Mouse (Mus musculus) Muller cell, postnatal 12 days (primary cell): Measurements from ENCODE around the gene Atrnl1.

ENCODE experiments used
- DNase-seq: peaks from one replicate; pipeline ENCODE4 v3.0.0-alpha.2; 2015; ENCODE audit errors: inconsistent ontology term

Gene Atrnl1

DNA sequence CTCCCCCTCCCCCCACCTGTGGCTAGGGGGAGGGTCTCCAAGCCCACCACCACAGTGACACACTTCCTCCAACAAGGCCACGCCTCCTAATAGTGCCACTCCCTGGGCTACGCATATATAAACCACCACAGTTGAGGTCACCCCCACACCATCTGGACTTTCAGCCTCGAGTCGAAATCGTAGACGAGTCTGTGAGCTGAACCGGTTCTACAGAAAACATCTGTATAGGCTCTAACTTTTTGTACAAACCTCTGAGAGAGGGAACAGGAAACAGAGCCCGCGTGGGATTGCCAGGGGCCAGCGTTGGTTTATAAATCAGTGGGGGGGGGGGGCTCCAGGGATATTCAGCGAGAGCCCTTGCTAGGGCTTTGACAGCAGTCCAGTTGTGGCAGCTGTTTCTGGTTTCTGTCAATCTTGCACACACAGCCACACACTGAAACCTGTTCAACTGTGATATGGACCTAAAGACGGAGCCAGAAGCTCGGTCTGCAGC is 508.9 kb downstream of the Atrnl1 start:
- DNase-seq = no peak

DNA sequence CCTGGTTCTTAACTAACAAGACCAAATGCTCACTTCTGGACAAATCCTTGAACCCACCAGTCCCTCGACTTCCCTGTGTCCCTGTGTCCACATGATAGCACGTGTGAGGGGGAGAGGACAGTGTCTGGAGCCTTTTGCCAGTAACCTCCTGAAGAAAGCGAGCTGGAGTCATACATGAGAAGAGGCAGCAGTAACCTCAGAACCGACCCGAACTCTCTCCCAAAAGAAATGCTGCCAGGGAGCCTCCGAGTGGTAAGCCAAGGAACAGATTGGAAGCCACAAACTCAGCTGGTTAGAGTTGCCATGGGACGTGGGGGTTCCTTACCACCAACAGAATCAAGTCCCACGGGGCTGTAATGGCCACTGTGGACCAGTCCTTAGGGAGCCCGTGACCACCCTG is 509.8 kb downstream of the Atrnl1 start:
- no peak for DNase-seq

DNA sequence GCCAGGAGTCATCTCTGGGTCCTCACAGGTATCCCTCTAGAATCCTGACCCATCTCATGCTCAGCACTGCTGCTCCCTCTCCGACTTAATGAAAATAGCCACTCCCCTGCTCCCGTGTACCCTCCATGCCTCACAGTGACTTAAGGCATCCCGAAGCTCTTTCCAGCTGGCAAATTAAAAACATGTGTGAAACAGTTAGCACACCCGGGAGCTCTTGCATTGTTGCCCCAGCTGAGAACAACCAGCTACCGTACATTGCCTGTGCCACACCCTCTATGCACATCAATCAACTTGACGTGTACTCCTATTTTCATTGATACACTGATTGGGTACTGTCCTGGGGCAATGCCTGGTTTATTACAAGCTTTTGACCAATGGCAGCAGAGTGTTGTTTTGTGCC is 510.8 kb downstream of the Atrnl1 start:
- no peak for DNase-seq

DNA sequence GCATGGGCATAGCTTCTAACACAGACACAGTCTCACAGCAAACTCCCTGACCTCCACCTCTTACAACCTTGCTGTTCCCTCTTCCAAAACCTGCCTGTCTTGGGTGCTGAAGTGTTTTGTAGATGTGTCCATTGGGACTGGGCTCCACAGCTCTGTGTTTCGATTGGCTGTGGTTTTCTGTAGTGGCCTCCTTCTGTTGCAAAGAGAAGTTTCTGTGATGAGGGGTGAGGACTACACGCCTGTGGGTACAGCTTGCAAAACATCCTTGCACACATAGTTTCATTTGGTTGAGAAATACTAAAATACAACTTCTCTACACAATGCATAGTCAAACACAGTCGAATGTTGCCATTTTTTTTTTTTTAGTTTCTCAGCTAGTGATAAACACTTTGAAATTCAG is 512.8 kb downstream of the Atrnl1 start:
- DNase-seq = no peak

DNA sequence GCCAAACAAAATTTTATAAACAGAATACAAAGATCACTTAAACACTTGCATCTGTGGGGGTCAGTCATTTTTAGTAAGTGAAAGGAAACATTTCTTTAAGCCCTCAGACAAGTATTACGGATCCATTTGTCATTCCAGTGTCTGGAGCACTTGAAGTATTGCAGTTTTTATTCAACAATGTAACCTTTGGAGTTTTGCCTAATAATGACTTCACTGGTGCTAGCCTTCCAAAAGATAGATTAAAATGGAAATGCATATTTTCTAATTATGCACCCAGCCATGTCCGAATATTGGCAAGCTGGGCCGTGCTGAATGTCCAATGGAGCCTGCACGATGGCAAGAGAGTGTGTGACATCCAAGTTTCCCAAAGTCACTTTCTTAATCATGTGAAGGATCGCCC is 513.7 kb downstream of the Atrnl1 start:
- peak; percentile 69 for DNase-seq

DNA sequence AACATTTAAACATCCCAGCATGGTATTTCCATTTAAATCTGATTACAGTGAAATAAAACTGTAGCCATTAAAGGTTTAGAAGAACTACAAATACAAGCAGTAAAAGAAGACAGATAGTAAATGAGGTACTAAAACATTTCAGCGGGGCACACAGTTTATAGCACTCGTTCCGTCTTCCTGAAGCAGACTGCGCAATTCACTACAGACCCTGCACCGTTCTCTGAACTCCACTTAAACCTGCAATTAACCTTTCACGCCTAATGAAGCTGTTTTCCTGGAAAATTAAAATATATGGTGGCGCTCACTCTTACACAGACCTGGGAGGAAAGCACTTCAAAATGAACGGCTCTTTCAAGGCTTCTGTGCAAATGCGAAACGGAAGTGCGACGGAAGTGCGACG is 514.2 kb downstream of the Atrnl1 start:
- DNase-seq = no peak

DNA sequence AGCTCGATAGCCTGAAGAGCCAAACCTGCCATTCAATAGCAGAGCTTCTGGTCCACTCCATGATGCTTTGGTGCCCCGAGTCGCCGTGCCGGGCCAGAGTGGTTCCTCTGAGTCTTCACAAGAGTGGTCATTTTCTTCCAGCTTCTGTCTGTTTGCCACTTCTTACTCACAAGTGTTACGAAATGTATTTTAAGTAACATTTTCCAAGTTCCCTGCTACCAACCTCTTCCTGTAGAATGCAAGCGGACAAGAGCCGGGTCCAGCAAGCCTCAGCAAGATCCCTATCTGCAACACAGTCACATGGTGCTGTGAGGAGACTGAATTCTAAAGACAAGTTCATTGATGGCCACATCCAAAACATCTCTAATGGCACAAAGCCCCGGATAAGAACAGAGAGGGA is 521.1 kb downstream of the Atrnl1 start:
- no peak for DNase-seq

DNA sequence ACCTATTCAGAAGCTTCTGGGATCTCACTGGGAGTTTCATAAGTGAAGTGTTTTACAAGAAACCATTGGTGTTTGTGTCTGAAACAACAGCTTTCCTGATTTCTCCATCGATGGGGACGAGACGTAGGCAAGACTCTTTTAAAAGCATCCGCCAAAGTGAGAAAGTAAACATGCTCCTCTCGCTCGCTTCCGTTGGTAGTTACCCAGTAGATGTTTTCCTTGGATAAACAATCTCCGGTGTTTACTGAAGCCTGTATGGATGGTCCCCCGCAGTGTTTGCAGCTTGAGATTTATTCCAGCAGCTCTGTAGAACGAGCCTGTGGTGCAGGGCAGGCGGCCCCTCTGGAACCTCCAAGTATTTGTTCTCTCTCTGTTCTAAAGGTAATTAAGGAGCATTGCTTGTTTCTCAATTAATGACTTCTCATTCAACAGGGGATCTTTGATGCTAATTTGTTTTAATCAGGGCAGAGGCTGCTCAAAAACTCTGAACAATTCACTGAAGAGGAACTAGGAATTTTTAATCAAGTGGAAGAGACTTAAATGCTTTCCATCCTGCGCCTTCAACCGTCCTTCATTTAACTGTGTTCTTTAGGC is 529.5 kb downstream of the Atrnl1 start:
- DNase-seq = peak; percentile 59

DNA sequence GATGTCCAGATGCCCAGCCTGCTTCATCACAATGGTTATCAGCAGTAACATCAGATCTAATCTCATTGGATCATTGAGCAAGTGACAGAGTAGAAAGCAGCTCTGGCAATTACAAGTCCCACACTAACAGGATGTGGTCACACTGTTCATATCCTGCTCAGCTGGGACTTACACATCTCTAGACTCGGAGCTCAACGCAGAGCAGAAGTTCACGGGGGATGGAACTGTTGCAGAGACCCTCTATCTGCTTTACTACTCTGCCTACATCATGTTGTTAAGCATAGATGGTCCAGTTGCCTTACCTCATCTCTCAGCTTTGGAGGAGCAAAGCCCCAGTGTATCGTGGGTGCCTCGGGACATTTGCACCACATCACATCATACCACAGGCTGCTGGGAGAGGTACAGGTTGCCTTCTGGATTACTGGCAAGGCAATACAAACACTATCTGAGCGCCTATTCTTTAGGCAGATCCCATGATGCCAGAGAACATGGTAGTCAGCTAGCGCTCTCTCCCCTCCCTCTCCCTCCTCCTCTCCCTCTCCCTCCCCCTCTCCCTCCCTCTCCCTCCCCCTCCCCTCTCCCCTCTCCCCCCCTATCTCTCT is 533.1 kb downstream of the Atrnl1 start:
- no peak for DNase-seq

DNA sequence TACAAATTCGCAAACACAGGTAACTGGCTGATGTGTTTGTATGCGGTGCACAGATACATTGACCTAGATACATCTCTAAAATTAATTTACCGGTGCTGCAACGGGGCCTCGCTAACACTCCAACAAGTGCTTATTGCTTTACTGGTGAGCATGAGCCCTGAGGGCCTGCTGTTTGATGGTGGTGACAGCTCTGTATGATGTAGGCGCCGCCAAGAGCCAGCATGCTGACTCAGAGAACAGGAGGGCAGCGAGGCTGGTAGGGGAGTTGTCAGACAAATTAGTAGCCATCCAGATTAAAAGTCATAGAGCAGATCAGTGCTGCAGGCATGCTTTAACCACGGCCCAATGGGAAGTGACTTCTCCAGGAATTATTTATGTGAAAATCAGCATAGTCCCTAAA is 534.7 kb downstream of the Atrnl1 start:
- DNase-seq = peak; percentile 54

DNA sequence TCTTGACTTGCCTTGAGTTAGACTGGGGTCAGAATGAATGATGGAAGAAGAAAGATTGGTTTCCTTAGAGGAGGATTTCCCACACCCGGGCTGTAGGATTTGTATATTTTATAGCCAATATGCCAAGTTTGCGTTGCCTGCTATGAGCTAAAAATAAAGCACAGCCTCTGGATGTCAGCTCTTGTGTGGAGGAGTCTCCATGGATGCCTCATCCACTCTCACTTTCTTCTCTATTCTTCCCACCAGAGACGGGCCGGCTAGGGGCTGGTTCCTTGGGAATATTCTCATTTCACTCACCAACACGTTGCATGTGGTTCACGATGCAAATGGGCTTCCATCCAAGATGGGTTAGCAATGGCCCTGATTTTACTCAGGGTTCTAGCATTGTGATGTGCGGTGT is 540.4 kb downstream of the Atrnl1 start:
- DNase-seq = no peak

DNA sequence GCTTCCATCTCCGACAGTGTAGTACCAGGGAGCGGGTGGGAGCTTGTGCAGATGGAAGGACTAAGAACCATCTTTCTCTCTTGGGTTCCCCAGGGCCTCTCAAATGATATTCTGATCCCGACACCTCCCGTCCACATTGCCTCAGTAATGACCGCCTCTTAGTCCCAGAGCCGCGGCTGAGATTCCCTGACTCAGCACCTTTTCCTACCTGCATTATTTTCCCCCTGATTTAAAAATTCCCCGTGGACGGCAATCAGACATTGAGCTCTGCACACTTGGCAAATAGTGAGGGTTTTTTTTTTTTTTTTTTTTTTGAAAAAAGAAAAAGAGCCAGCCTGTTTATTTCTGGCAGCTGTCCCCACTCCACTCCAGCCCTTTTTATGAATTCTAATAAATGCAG is 550.7 kb downstream of the Atrnl1 start:
- no peak for DNase-seq

DNA sequence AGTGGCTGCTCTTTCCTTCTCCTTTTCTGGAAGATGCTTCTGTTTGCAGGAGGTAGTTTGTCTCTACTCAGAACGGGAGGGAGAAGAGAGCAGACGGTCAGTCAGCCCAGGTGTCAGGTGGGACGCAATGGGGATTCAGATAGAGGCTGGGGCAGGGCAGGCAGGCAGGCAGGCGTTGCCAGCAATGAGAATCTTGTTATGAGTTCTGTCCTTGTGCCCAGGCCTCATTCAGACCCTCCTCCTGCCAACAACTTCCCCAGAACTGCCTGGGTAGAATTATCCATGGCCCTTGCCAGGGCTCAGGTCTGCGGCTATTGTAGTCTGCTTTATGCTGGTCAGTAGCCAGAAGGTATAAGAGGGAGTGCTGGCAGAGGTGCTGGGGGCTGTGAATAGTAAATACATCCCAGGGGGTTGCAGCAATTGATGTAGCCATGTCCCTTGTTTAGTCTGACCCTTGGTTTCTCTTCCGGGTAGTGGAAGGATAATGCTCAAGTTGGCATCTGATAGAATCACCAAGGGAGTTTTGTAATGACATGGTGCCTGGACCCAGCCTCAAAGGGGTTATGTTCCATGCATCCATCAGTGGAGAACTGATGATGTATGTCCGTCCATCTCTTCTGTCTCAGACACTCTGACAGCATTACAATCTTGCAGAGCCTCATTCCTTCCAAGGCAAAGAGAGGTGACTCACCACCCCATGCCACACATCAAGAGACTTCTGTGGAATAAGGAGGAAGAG is 554.2 kb downstream of the Atrnl1 start:
- no peak for DNase-seq

DNA sequence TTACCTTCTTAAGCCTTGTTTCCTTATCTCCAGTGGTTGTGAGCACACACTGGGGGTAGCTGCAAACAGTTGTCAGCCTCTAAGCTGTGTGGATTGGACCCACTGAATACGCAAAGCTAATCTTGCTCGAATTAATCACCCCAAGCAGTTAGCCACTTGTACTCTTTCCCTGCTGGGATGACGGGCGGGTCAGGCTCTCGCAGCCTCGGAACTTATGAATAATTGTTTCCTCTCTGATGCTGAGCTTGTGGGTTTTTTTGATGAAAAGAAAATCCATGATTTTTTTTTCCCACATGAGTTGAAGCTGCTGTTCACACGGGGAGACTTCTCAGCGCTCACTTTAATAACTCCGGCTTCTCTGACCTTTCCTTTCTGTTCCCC is 554.8 kb downstream of the Atrnl1 start:
- DNase-seq = peak; percentile 42

DNA sequence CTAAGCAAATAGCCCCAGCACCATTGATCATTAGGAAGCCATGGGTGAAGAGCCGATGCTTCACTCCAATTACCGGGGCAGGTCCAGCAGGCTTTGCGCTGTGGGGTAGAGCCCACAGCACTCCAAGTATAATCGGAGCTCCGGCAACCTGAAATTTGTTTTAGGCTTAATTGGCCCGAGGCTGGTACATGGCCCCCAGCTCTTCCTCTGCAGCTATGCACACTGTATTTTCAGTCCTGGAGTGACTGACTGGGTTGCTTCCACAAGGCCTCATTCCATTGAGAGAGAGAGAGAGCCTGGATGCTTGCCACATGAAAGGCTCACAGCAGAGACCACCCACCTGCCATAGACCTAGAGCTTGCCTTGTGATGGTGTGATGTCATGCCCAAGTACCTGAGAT is 555.3 kb downstream of the Atrnl1 start:
- no peak for DNase-seq

DNA sequence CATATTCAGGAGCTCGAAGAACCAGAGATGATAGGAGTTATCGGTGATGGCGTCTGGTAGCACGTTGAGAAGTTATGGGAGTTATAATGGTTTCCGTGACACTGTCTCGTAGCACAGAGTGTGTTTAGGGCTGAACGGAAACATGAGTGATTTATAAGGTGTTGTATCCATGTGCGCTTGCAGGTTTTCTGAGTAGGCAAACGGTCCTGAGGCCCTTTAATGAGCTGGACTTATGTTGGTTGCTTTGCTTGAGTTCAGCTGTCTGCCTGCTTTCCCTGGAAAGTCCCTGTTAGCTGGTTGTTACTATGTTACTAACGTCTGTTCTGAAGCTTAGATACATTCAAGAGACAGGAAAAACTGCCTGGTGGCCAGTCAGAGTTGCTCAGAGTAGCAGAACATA is 567.6 kb downstream of the Atrnl1 start:
- DNase-seq = no peak

DNA sequence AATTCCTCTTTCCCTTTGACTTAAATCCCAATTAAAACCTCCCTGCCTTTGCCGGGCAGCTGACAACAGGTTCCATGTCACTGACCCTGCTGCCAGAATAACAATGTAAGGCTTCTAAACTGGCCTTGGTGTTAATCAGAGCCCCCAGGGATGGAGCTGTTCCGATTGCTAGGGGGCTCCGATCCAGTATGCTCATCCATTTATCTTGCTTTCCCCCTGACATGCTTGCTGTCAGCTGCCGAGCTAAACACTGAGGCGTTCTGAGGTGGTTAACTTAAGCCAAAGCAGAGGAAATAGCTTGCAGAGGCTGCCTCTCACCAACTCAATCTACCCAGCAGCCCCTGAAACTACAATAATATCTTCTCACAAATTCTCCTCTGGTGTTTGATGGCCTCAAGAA is 569.9 kb downstream of the Atrnl1 start:
- DNase-seq = no peak
